Mouse (Mus musculus) cerebellum, adult 2 months (tissue): ENCODE results near the gene Tnni2.

Experiments
- CTCF ChIP-seq: fragments of 200-500 bp; IDR thresholded peaks from 2 replicates; pipeline ENCODE4 v1.5.1; 2011; ENCODE audit warnings: low read depth, mild to moderate bottlenecking, control low read depth, low read length, moderate library complexity, borderline replicate concordance; ENCODE audit not compliant: insufficient read depth
- POLR2A ChIP-seq: fragments of 200-500 bp; IDR thresholded peaks from 2 replicates; pipeline ENCODE4 v1.6.1; 2011; ENCODE audit warnings: low read length, control low read depth, borderline replicate concordance; ENCODE audit not compliant: insufficient read depth

DNA sequence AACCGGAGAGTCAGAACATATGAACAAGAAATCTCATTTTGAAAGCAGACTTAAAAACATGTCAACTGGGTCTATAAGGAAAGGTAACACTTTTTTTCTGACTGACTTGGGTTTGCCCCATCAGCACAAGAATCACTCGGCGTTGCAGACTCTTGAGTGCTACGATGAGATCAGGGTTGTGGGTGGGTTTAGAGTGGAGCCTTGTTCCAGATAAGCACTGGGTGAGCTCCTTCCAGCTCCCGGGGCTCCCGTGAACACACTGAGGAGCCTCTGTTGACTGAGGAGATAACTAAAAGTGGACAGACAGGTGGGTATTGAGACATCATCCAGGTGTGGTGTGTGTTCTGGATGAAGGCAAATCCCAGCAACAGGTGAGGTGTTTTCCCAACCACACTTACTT lies 28.3 kb upstream of the Tnni2 start:
- no peak for TF ChIP-seq POLR2A
- TF ChIP-seq CTCF: no peak
